Mouse (Mus musculus) midbrain, embryonic 13.5 days (tissue): ENCODE results near the gene Ces2f. TPM values are rescaled to one million over a fixed set of nuclear protein-coding genes. Genes with fewer than 3 reads are reported as not detected.

Experiments used
- ATAC-seq: fragments of 200-750 bp; cut with Nextera tagmentation; 2 replicates; pipeline ENCODE4 v1.8.0; 2017; ENCODE audit warnings: mild to moderate bottlenecking, moderate TSS enrichment, moderate library complexity
- H3K27ac ChIP-seq: fragments of 300-500 bp; sonication (generic); 2 replicates; pipeline ENCODE4 v1.5.1; 2015; ENCODE audit warnings: inconsistent platforms, mild to moderate bottlenecking, moderate library complexity
- H3K27me3 ChIP-seq: fragments of 300-500 bp; sonication (generic); 2 replicates; pipeline ENCODE4 v1.6.1; 2015; ENCODE audit warnings: mild to moderate bottlenecking, inconsistent platforms
- H3K36me3 ChIP-seq: fragments of 300-500 bp; sonication (generic); 2 replicates; pipeline ENCODE4 v1.6.1; 2015; ENCODE audit warnings: mild to moderate bottlenecking, inconsistent platforms
- H3K4me1 ChIP-seq: fragments of 300-500 bp; sonication (generic); replicated peaks from 2 replicates; pipeline ENCODE4 v1.6.1; 2015; ENCODE audit warnings: inconsistent platforms
- H3K4me2 ChIP-seq: fragments of 300-500 bp; sonication (generic); replicated peaks from 2 replicates; pipeline ENCODE4 v1.6.1; 2015; ENCODE audit warnings: moderate library complexity, mild to moderate bottlenecking, inconsistent platforms
- H3K4me3 ChIP-seq: fragments of 300-500 bp; sonication (generic); replicated peaks from 2 replicates; pipeline ENCODE4 v1.5.1; 2015; ENCODE audit warnings: mild to moderate bottlenecking, inconsistent platforms
- H3K9ac ChIP-seq: fragments of 300-500 bp; sonication (generic); replicated peaks from 2 replicates; pipeline ENCODE4 v1.6.1; 2015; ENCODE audit warnings: mild to moderate bottlenecking, inconsistent platforms
- H3K9me3 ChIP-seq: fragments of 300-500 bp; sonication (generic); 2 replicates; pipeline ENCODE4 v1.6.1; 2016; ENCODE audit warnings: mild to moderate bottlenecking, inconsistent platforms
- WGBS: fragments of 180-500 bp; shearing (Covaris S2); methylation state at CpG from one replicate; pipeline ENCODE4 v1.1.7; 2015; 5-methylcytosine and 5-hydroxymethylcytosine counted together
- polyA plus RNA-seq: library from polyadenylated mRNA; unstranded; fragments of >200 nt; fragmentation: Nextera tagmentation; extraction: Ambion mirVana; gene quantifications from 2 replicates; pipeline ENCODE4 v1.2.1, GENCODE M21; 2015

Gene Ces2f
- polyA plus RNA-seq, 1 experiment from 2014 or later = not detected

DNA sequence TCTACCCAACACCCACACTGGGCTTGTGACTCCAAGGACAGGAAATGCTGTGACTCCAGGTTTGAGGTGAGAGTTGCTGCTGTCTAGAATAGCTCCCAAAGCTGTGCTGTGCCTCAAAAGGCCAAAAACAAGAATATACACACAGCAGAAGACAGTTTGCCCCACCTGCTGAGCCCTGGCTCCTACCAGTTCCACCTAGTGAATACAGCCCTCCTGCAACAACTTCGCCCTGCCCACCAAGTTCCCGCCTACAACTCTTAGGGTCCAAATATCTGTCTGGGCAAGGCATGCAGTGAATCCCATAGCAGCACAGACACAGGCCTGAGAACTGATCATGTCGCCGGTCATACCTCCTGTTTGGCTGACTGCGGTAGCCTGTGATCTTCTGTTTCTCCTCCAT lies 37.0 kb downstream of the Ces2f start:
- no peaks in the 10 kb centered on the region for H3K27me3 ChIP-seq
- H3K4me2 ChIP-seq = no peak overlapping the region
- no peaks in the 10 kb centered on the region for H3K4me1 ChIP-seq
- H3K9me3 ChIP-seq = peaks cover 14% of the 10 kb centered on the region
- no peak overlapping the region for H3K4me3 ChIP-seq
- no peaks in the 10 kb centered on the region for H3K36me3 ChIP-seq
- no peak overlapping the region for H3K27ac ChIP-seq
- 92% methylated on average over 5 of the region's 5 CpGs for WGBS
- ATAC-seq = no peak
- H3K9ac ChIP-seq = no peak overlapping the region

DNA sequence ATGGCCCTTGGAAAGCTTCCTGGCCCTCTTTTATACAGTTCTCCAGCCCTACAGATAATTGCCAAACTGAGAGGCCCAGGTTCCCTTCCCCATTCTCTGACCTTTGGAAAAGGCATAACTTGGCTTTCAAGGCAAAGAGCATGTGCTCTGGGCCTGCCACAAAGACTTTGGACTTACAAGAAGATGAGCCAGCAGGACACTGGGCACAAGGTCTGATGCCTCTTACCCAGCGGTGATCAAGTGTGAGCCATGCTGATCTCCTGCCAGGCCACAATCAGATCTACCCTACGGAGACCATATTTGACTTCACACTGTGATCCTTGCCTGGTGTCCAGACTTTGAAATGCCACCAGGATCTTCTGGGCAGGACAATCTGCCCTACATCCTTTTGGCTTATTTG lies 37.8 kb downstream of the Ces2f start:
- H3K4me1 ChIP-seq = no peaks in the 10 kb centered on the region
- no peaks in the 10 kb centered on the region for H3K27me3 ChIP-seq
- H3K9ac ChIP-seq = no peak overlapping the region
- 88% methylated on average over 2 of the region's 2 CpGs for WGBS
- no peak for ATAC-seq
- no peak overlapping the region for H3K27ac ChIP-seq
- H3K4me2 ChIP-seq = no peak overlapping the region
- H3K4me3 ChIP-seq = no peak overlapping the region
- peaks cover 7% of the 10 kb centered on the region for H3K9me3 ChIP-seq
- no peaks in the 10 kb centered on the region for H3K36me3 ChIP-seq

DNA sequence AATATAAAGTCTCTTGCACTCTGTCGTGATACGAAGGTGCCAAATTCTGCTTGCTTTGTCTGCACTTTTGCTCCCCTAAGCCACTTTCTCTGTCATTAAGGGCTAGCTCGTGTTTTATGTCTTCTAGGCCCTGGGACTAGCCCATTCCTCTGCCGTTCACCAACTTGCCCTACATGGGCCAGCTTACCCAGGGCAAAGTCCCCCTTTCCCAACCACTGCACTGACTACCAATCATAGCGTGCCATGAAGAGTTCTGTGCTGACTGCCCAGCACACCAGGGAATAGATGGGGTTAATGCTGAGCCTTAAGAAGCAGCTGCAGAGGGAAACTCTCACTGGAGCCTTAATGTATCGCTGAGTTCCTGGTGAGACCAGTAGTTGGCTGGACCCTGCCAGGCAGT lies 51.0 kb downstream of the Ces2f start:
- H3K27me3 ChIP-seq = no peaks in the 10 kb centered on the region
- no peak overlapping the region for H3K9ac ChIP-seq
- no peak overlapping the region for H3K4me2 ChIP-seq
- no peak overlapping the region for H3K27ac ChIP-seq
- H3K9me3 ChIP-seq = no peaks in the 10 kb centered on the region
- H3K4me1 ChIP-seq = no peaks in the 10 kb centered on the region
- H3K4me3 ChIP-seq = no peak overlapping the region
- 84% methylated on average over 6 of the region's 6 CpGs for WGBS
- ATAC-seq = no peak
- no peaks in the 10 kb centered on the region for H3K36me3 ChIP-seq

DNA sequence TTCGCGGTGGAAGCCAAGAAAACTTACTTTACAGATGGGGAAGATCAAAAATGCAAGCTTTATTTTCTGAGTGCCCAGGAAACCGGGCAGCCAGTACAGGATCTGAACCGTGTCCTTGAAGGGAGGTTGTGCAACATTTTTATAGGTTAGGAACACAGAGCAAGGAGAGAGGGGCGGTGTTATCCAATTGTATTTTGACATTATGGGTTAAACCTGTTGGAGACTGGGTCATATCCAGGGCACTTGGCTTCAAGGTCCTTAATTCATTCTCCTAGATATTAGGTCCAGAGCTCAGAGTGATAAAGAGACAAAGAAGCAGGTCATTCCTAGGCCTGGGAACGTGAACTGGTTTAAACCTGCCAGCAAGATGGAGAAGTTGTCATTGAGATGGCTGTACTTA lies 52.0 kb downstream of the Ces2f start:
- no peak for ATAC-seq
- Histone ChIP-seq H3K9me3 (no peaks in the 10 kb centered on the region), H3K27ac (no peak overlapping the region), H3K4me2 (no peak overlapping the region), H3K36me3 (no peaks in the 10 kb centered on the region), H3K4me1 (no peaks in the 10 kb centered on the region), H3K27me3 (no peaks in the 10 kb centered on the region), H3K4me3 (no peak overlapping the region), H3K9ac (no peak overlapping the region)
- WGBS = 85% methylated on average over 6 of the region's 6 CpGs

DNA sequence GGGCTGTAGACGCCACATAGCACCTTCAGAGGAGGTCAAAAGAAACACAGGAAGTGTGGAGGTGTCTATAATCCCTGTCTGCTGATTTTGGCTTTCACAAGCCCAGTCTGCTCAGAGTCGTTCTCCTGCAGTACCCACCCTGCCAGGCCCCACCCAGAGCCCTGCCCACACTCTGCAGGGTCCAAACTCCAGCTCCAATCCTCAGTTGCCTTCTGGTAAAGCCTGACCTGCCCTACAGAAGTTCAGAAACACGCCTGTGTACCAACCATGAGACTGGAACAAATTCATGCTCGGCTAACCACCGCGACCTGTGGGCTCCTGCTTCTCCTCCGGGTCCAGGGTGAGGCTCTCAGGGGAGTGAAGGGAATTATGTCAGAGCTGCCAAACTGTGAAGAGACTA lies 53.4 kb downstream of the Ces2f start, which contains the start of gene Ces2h:
Gene Ces2h (plus strand): TSS at position 268 of the 400 bp plus-strand sequence.
- no peak for ATAC-seq
- H3K27ac ChIP-seq = no peak within 1 kb of the TSS
- H3K9ac ChIP-seq = no peak within 1 kb of the TSS
- H3K4me1 ChIP-seq = no peaks in the 10 kb centered on the region
- H3K36me3 ChIP-seq = no peaks in the 10 kb centered on the region
- H3K27me3 ChIP-seq = no peaks in the 10 kb centered on the region
- H3K4me3 ChIP-seq = no peak within 1 kb of the TSS
- no peak within 1 kb of the TSS for H3K4me2 ChIP-seq
- no peaks in the 10 kb centered on the region for H3K9me3 ChIP-seq
- 85% methylated on average over 7 of the region's 7 CpGs for WGBS

Other genes with a start within 250 kb of the Ces2f start
- not detected in 2 replicates for gene Ces2a, start 213.4 kb upstream of the Ces2f start, polyA plus RNA-seq
- gene Ces2b, start 115.8 kb upstream of the Ces2f start, polyA plus RNA-seq = 0.13 and 0.23 TPM in 2 replicates
- not detected in 2 replicates for gene Ces2c, start 100.3 kb upstream of the Ces2f start, polyA plus RNA-seq
- not detected in 2 replicates for gene Ces2e, start 21.1 kb upstream of the Ces2f start, polyA plus RNA-seq
- gene Ces2g, start 14.4 kb downstream of the Ces2f start, polyA plus RNA-seq = not detected in 2 replicates
- not detected in 2 replicates for gene Ces2h, start 53.5 kb downstream of the Ces2f start, polyA plus RNA-seq
- not detected in 2 replicates for gene Ces3a, start 101.2 kb downstream of the Ces2f start, polyA plus RNA-seq
- gene Ces3b, start 136.4 kb downstream of the Ces2f start, polyA plus RNA-seq = not detected in 2 replicates
- not detected in 2 replicates for gene Ces4a, start 184.4 kb downstream of the Ces2f start, polyA plus RNA-seq
- 23.2 and 25.3 TPM in 2 replicates for gene Cbfb, start 223.3 kb downstream of the Ces2f start, polyA plus RNA-seq